Comparison of ENCODE assay signal across 8 mouse cellular contexts in the genomic region with DNA sequence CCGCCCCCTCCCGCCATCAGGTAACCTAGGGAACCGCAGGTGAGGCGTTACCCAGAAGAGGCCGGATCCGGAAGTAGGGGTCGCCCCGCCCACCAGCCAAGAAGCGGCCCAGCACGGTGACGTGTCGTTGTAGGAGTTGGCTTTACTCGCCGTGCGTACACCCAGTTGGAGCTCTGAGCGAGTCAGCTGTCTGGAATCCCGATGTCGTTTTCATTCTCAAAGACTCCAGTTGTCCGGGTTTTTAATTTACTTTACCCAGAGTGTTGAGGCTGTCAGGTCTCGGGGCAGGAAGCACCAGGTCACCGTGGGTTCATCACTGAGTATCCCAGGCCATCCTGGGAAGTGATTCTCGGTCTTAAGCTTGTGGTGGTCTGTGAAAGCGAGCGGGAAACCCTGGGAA. TPM values are rescaled to one million over a fixed set of nuclear protein-coding genes. Genes with fewer than 3 reads are reported as not detected.
DNase-seq lines count a peak whose midpoint lies in the region; ATAC-seq lines count a peak whose summit lies in the region.

No protein-coding gene starts in this region.

- peak overlapping the region; percentile 85 for H3K27ac ChIP-seq in hindbrain, embryonic 15.5 days (replicated peaks)

- H3K4me1 ChIP-seq in hindbrain, embryonic 15.5 days (replicated peaks) = peaks cover 37% of the 10 kb centered on the region

- peak; percentile 95 for ATAC-seq in hindbrain, embryonic 15.5 days (ENCODE audit: low FRiP score, low read depth)

- WGBS in hindbrain, embryonic 15.5 days = under 1% methylated on average over 24 of the region's 24 CpGs

- no peaks in the 10 kb centered on the region for H3K36me3 ChIP-seq in hindbrain, embryonic 15.5 days

- no peaks in the 10 kb centered on the region for H3K9me3 ChIP-seq in hindbrain, embryonic 15.5 days

- peak overlapping the region; percentile 43 for H3K4me3 ChIP-seq in hindbrain, embryonic 15.5 days

- peak overlapping the region; percentile 51 for H3K9ac ChIP-seq in hindbrain, embryonic 15.5 days

- H3K4me2 ChIP-seq in hindbrain, embryonic 15.5 days = peak overlapping the region; percentile 55

- H3K27me3 ChIP-seq in hindbrain, embryonic 15.5 days = no peaks in the 10 kb centered on the region

- peak; percentile 98 for DNase-seq in T-cell, adult 2 months (ENCODE audit: low spot score)
- DNase-seq in cerebellum, postnatal 36 days = peak; percentile 92 to 95
- DNase-seq in frontal cortex, postnatal 36 days (ENCODE audit: low spot score in 2 of 2) = peak; percentile 79 to 94
- peak; percentile 87 for DNase-seq in left cerebral cortex, adult 11 months (ENCODE audit: low spot score)
- DNase-seq in lung, postnatal 4 days = peak; percentile 96 to 98
- peak; percentile 87 for DNase-seq in retina, postnatal 7 days (ENCODE audit: low read depth, low spot score)
- DNase-seq in urinary bladder, adult 2 months (ENCODE audit: low spot score) = peak; percentile 79

RNA-seq across cellular contexts. Expression of a gene that starts 2.0 kb away (rescaled TPM):
- 108 and 115 TPM in 2 replicates for polyA plus RNA-seq in hindbrain, embryonic 15.5 days (2015; fragmentation: Nextera tagmentation; extraction: Ambion mirVana)
- 109 and 116 TPM in 2 replicates for polyA plus RNA-seq in urinary bladder, adult 2 months (2012; rRNA removed)

Comparison
In these comparisons a context has a peak if more than half of its experiments do, and no peak if none do; other contexts are left out.
1. Peak in every context shown above with its lines: DNase-seq, ATAC-seq, H3K4me3 ChIP-seq and H3K27ac ChIP-seq.